Mouse (Mus musculus) olfactory bulb, adult 2 months (tissue): ENCODE measurements around the gene Hk3.

Experiments used
- CTCF ChIP-seq: fragments of 200-500 bp; IDR thresholded peaks from 2 replicates; pipeline ENCODE4 v1.5.1; 2012; ENCODE audit warnings: low read depth, mild to moderate bottlenecking, low read length, moderate library complexity; ENCODE audit not compliant: insufficient read depth
- POLR2A ChIP-seq: fragments of 200-500 bp; IDR thresholded peaks from 2 replicates; pipeline ENCODE4 v1.6.1; 2012; ENCODE audit warnings: mild to moderate bottlenecking, low read depth, low read length, moderate library complexity; ENCODE audit not compliant: insufficient read depth

GRCm38 (mm10) chr13:54965256-54965655 lies 55.9 kb downstream of the Hk3 start:
- TF ChIP-seq CTCF (peak; percentile 36; the same call in 1 of the 2 replicates), POLR2A (no peak)
